Mouse (Mus musculus): Measurements from ENCODE around the gene Pak1.
"Not testable (repeated sequence)": the region's sequence is repeated elsewhere in the genome, so short reads cannot be mapped to it uniquely, and the experiment has no call there.

Pak1 gene

GRCm38 (mm10) chr7:97846539-97846938 is 58.2 kb downstream of the Pak1 start:
- no peak for DNase-seq (ENCODE audit: low spot score in 2 of 2)

DNA sequence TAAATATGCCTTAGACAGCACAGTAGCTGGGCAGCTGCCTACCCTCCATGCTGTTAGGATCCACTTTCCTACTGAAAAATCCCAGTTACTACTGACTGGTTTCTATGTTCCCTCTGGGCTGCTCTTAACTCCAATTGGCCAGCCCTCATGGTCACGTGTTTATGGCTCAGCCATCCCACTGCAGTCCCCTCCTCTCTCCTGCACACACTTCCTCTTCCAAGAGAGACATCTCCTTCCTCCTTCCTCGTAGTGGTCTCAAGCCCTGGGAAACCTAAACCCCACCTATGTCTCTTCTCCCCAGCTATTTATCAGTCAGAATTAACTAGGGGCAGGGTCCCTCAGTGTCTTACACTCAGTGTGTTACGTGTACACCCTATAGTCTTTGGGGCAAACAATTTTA is 61.2 kb downstream of the Pak1 start:
- not testable (repeated sequence) for DNase-seq (ENCODE audit: low spot score in 2 of 2)

- DNase-seq (ENCODE audit: low spot score in 2 of 2) = no peak
These were observed 62.0 kb downstream of the Pak1 start for GRCm38 (mm10) chr7:97850331-97850730.

DNA sequence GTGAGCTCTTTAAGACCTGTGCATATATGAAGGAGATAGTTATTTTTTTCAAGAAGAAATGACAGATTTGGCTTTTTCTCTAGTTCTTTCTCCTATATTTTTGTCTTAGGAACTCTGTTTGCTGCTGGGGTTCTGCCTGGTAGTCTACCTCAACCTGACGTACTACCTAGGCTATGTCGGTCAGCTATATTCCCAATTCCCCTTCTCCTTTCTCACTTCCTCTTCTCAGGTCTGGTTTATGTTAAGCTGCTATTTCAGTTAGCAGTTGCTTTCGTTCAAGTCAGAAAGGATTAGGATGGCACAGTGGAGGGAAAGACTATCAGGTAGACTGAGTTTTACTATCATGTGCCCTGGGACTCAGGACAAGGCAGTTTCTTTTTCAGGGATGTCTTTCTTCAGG is 75.2 kb downstream of the Pak1 start:
- no peak for DNase-seq (ENCODE audit: low spot score in 2 of 2)

DNA sequence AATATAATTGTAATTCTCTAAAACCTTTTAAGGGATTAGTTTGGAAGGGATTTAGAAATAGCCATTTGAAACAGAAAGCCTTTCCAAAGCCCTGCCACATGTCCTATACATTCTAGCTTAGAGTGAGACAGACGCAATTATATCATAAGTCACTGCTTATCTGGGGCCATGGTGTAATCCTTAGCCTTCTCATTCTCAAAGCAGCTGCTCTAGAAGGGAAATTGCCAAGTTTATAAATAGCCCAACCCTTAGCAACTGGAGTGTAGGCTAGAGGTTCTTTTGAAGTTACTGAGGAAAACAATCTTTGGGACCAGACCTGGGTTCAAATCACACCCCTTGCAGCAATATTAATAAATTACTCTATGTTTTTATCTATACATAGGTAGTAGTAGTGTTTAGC is 76.2 kb downstream of the Pak1 start:
- DNase-seq (ENCODE audit: low spot score in 2 of 2) = no peak

DNA sequence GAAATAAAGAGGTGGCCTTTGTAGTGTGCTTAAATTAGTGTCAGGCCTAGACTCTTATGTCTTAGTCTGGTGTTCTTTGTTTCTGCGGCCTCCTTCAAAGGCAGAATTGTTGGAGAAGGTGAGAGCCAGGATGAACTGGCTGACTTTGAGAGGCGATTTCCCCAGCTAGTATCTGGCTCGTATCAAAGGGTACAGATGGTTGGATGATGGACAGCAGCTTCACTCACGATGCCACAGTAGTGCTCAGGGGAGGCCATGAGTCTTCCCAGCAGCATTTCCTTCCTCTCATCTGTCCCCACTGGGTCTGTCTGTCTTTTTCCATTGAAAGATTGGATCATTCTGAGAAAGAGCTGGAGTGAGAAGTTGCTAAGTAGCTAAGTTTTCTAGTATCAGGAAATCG is 79.5 kb downstream of the Pak1 start:
- no peak for DNase-seq (ENCODE audit: low spot score in 2 of 2)

DNA sequence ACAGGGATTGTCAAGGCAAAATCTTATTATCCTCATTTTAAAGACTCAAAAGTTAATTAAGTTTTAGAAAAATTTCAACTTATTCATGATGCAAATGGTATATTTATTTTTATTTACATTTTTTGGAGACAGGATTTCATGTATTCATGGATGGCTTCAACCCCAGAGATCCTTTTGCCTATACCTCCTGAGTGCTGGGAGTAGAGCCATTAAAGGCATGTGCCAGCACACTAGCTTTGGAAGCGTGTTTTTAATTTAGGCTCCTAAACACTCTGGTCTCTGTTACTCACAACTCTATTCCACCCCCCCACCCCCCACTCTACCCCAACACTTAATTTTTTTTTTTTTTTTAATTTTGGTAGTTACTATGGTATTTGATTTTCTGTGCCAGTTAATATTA is 80.4 kb downstream of the Pak1 start:
- no peak for DNase-seq (ENCODE audit: low spot score in 2 of 2)

GRCm38 (mm10) chr7:97872396-97872795 is 84.1 kb downstream of the Pak1 start:
- peak; percentile 23 to 39 for DNase-seq (ENCODE audit: low spot score in 2 of 2)

DNA sequence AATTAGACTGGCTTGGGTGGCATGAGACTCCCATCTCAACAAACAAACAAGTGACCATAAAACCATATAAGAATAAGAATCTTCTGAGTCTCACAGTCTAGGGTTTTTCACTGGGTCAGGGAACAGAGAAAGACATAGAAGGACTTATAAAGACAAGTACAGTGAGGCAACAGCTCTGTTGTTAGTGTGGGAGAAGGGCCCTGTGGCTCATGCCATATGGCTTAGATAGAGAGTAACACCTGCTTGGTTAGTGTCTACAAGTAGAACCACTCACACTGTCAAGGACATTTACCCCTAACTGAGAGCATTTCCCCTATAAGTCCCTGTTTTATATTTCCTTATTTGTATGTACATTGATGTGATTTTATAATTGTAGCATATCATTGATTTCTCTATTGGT is 85.0 kb downstream of the Pak1 start:
- no peak for DNase-seq (ENCODE audit: low spot score in 2 of 2)

DNA sequence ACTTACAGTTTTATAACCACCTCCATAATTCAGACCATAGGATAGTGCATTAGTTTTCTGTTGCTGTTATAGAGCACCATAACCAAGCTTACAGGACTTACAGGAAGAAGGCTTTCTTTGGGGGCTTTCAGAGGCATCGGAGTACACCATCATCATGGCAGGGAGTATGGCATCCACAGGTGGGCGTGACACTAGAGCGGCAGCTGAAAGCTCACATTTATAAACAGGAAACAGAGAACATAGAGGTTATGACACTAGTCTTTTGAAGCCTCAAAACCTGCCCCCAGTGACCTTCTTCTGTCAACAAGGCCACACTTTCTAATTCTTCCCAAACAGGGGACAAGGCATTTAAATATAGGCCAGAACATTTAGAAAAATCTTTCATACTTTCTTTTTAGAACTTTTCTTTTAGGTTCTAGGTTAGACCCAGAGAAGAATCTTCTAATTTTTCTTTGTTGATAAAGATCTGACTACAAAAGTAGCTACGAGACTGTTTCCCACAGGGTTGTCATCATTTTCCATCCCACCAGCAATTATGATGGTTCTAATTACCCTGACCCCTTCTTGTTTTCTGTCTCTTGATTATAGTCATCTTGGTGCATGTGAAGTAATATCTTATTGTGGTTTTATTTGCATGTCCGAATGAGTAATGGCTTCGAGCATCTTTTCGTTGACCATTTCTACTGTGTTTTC is 89.7 kb downstream of the Pak1 start:
- no peak for DNase-seq (ENCODE audit: low spot score in 2 of 2)

- DNase-seq (ENCODE audit: low spot score in 2 of 2) = peak in 1 of 2 experiments; percentile 19
These were observed 123.3 kb downstream of the Pak1 start for GRCm38 (mm10) chr7:97911646-97912045.

- DNase-seq (ENCODE audit: low spot score in 2 of 2) = peak in 1 of 2 experiments; percentile 41
These were observed 126.6 kb downstream of the Pak1 start for GRCm38 (mm10) chr7:97914833-97915516.

GRCm38 (mm10) chr7:97919742-97920141 is 131.4 kb downstream of the Pak1 start, which contains the start of gene Gdpd4:
Gene Gdpd4 (plus strand): TSS chr7:97919955.
- DNase-seq (ENCODE audit: low spot score in 2 of 2) = no peak

DNA sequence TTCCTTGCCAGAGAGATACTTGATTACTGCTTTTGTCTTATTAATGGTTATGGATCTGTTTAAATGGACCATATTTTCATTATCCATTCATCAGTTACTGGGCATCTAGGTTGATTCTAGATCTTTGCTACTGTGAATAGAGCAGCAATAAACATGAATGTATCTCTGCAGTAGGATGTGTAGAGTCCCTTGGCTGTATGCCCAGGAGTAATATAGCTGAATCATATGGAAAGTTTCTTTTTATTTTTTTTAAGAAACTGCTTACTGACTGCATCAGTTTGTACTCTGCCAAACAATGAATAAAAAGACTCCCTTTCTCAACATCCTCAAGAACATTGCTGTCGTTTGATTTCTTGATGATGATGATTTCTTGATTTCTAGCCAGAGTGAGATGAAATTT is 137.5 kb downstream of the Pak1 start:
- peak in 1 of 2 experiments; percentile 38 for DNase-seq (ENCODE audit: low spot score in 2 of 2)

DNA sequence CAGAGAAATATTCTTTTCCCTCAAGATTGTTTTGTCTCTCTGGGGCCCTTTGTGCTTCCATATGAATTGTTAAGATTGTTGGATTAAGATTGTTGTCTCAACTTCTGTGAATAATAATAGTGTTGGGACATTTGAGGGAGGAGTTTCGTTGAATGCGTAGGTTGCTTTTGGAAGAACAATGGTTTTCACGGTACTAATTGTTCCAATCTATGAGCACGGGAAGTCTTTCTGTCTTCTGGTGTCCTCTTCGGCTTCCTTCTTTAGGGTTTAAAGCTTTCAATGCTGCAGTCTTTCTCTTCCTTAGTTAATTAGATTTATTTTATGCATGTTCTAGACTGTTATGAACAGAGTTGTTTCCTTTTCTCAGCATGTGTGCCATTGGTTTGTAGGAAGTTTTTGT is 138.6 kb downstream of the Pak1 start:
- DNase-seq (ENCODE audit: low spot score in 2 of 2) = no peak

DNA sequence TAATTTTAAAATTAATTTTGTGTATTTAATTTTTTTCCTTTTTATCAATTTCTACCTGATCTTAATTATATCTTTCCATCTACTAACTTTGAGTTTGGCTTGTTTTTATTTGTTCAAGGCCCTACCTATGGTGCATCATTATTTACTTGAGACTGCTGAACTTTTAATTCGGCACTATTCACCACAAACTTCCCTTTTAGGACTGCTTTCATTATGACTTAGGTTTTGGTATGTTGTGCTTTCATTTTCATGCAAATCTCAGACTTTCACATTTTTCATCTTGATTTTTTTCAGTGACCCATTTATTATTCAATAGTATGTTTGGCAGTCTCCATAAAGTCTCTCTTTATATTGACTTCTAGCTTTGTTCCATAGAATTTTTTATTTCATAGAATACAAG is 156.1 kb downstream of the Pak1 start:
- no peak for DNase-seq (ENCODE audit: low spot score in 2 of 2)

Measured in left cerebral cortex, adult 9 months (tissue).